Mouse (Mus musculus) heart, postnatal 0 days (tissue): ENCODE measurements around the gene Nrxn3. TPM values are rescaled to one million over a fixed set of nuclear protein-coding genes. Genes with fewer than 3 reads are reported as not detected.

Source experiments
- ATAC-seq: fragments of 200-750 bp; cut with Nextera tagmentation; 2 replicates; pipeline ENCODE4 v1.8.0; 2017; ENCODE audit warnings: low read depth, moderate number of reproducible peaks, moderate library complexity; ENCODE audit not compliant: insufficient read depth
- DNase-seq: peaks from one replicate; pipeline ENCODE4 v3.0.0-alpha.2; 2016; ENCODE audit warnings: low spot score
- H3K27ac ChIP-seq: fragments of 300-500 bp; sonication (generic); 2 replicates; pipeline ENCODE4 v1.5.1; 2014; ENCODE audit warnings: low read depth, mild to moderate bottlenecking
- H3K27me3 ChIP-seq: fragments of 300-500 bp; sonication (generic); 2 replicates; pipeline ENCODE4 v1.6.1; 2014; ENCODE audit warnings: low read length, mixed read lengths; ENCODE audit not compliant: control insufficient read depth, insufficient read depth
- H3K36me3 ChIP-seq: fragments of 300-500 bp; sonication (generic); replicated peaks from 2 replicates; pipeline ENCODE4 v1.6.1; 2014; ENCODE audit warnings: low read length, mixed read lengths; ENCODE audit not compliant: control insufficient read depth, insufficient read depth
- H3K4me1 ChIP-seq: fragments of 300-500 bp; sonication (generic); 2 replicates; pipeline ENCODE4 v1.6.1; 2014; ENCODE audit warnings: antibody characterized with exemption; ENCODE audit not compliant: control insufficient read depth, insufficient read depth
- H3K4me2 ChIP-seq: fragments of 300-500 bp; sonication (generic); 2 replicates; pipeline ENCODE4 v1.6.1; 2014; ENCODE audit warnings: low read depth, mild to moderate bottlenecking, low read length, moderate library complexity
- H3K4me3 ChIP-seq: fragments of 300-500 bp; sonication (generic); 2 replicates; pipeline ENCODE4 v1.5.1; 2014; ENCODE audit warnings: low read depth, low read length
- H3K9ac ChIP-seq: fragments of 300-500 bp; sonication (generic); replicated peaks from 2 replicates; pipeline ENCODE4 v1.6.1; 2014; ENCODE audit warnings: low read depth, low read length, mixed read lengths
- H3K9me3 ChIP-seq: fragments of 300-500 bp; sonication (generic); replicated peaks from 2 replicates; pipeline ENCODE4 v1.6.1; 2016; ENCODE audit warnings: low read length; ENCODE audit not compliant: control insufficient read depth
- CTCF ChIP-seq: IDR thresholded peaks from 2 replicates; pipeline ENCODE4 v1.5.1; 2016; ENCODE audit warnings: antibody characterized with exemption, control low read depth, low read depth
- EP300 ChIP-seq: IDR thresholded peaks from 2 replicates; pipeline ENCODE4 v1.6.1; 2016; ENCODE audit warnings: antibody characterized with exemption, low read depth
- WGBS: fragments of 180-500 bp; shearing (Covaris S2); extraction: QIAGEN DNeasy Blood & Tissue Kit; methylation state at CpG from one replicate; pipeline ENCODE4 v1.1.7; 2014; 5-methylcytosine and 5-hydroxymethylcytosine counted together
- polyA plus RNA-seq: library from polyadenylated mRNA; unstranded; fragments of >200 nt; fragmentation: Nextera tagmentation; extraction: Ambion mirVana; gene quantifications from 2 replicates; pipeline ENCODE4 v1.2.1, GENCODE M21; 2015
- total RNA-seq: library from RNA; depleted of rRNA; stranded (reverse); fragments of >200 nt; gene quantifications from 2 replicates; pipeline ENCODE4 v1.2.3, GENCODE M21; 2014; ENCODE audit warnings: low replicate concordance

Nrxn3 gene
- total and polyA plus RNA-seq, 2 experiments from 2014 or later: 1.0 to 1.8 TPM

DNA sequence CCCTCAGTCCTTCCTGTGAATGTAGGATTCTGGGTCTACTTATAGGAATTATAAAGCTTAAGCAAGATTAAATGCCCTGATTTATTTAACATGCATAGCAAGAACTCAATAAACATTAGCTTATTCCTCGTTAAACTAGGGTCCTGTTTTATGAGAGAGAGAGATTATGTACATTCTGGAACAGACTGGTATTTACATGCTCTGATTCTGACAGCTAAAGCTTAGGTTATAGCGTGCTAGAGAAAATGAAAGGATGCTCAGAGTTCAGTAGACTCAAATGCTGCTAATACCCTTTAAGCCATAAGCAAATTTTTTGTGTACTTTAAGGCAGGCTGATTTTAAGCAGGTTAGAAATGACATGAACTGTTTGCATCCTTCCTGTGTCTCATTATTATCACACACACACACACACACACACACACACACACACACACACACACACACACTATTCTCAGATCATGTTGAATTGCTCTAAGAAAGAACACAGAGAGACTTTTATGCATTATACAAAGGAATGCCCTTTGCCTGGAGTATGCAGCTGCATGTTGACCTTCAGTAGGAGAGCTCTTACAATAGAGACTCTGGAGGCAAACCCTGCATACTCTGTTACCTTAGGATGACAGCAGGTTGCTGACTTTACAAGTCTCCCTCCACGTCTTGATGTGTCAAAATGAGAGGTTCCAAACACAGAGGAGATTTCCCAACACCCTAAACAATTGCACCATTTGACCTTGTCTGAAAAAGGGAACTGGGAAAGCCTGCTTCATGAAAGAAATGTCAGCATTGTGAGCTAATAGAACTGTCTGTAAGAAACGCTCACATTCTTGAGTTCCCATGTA lies 568.3 kb downstream of the Nrxn3 start:
- no peak for TF ChIP-seq EP300
- no peak for TF ChIP-seq CTCF
- Histone ChIP-seq H3K27ac (no peak overlapping the region), H3K9ac (no peak overlapping the region), H3K27me3 (no peaks in the 10 kb centered on the region), H3K9me3 (no peaks in the 10 kb centered on the region), H3K36me3 (no peaks in the 10 kb centered on the region), H3K4me1 (no peaks in the 10 kb centered on the region), H3K4me2 (no peak overlapping the region), H3K4me3 (no peak overlapping the region)
- WGBS: 51% methylated on average over 4 of the region's 4 CpGs
- no peak for DNase-seq
- ATAC-seq: no peak

DNA sequence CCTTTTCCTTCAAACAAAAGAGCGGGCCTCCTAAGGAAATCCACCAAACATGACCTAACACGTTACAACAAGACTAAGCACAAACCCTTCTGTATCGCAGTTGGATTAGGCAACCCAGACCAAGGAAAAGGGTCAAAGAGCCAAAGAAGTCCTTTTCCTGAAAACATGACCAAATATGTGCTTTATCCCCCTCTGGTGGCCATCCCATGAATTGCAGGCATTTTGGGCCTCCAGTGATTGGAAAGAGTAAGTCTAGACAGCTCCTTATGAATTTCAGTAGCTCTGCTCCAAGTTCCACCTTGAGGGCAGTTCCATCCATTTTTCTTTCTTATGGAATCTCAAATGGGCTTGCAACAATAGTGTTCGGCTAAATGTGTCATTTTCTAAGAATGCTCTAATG lies 579.3 kb downstream of the Nrxn3 start:
- Histone ChIP-seq H3K4me1 (no peaks in the 10 kb centered on the region), H3K9ac (no peak overlapping the region), H3K36me3 (no peaks in the 10 kb centered on the region), H3K4me3 (no peak overlapping the region), H3K9me3 (no peaks in the 10 kb centered on the region), H3K27me3 (no peaks in the 10 kb centered on the region), H3K4me2 (no peak overlapping the region), H3K27ac (no peak overlapping the region)
- TF ChIP-seq CTCF (peak; percentile 84), EP300 (no peak)
- 34% methylated on average over 4 of the region's 4 CpGs for WGBS
- DNase-seq (peak; percentile 9), ATAC-seq (no peak)

DNA sequence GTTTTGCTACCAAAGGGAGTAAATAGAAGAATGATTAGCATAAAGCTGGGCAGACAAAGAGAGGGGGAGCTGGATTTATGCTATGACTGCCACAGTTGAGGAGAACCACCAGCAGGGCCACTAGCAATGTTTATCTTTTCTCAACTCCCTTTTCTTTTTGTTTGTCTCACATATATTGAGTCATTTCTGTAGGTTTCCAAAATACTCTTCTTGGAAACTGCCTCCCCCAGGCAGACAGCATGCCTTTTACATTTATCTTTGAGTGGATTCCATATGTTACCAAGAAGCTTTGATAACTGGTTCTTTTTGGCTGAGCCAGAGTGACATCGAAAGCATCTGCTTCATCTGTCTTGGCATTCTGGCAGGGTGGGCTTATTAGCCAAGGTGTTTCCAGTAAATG lies 587.5 kb downstream of the Nrxn3 start:
- Histone ChIP-seq H3K4me2 (no peak overlapping the region), H3K9me3 (no peaks in the 10 kb centered on the region), H3K27ac (no peak overlapping the region), H3K9ac (no peak overlapping the region), H3K36me3 (no peaks in the 10 kb centered on the region), H3K4me1 (no peaks in the 10 kb centered on the region), H3K4me3 (no peak overlapping the region), H3K27me3 (no peaks in the 10 kb centered on the region)
- no peak for TF ChIP-seq EP300
- TF ChIP-seq CTCF: no peak
- ATAC-seq (no peak), DNase-seq (no peak)
- WGBS: 79% methylated on average over 1 of the region's 1 CpGs

DNA sequence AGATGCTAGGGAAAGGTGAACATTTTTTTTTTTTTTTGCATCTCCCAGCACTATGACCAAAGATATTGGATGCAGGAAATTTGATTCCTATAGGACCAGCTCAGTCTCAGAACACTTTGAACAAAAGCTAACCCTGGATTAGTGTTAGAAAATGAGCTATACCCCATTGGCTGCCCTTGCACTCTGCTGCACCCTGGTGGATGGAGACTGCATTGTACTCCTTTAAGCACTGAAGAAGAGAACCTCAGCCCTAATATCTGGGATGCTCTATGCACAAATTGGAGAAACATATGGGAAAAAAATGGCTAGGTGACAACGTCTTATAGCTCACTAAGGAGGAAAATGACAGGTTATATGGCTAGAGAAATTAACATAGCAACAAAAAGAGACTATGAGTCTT lies 589.9 kb downstream of the Nrxn3 start:
- no peak for TF ChIP-seq EP300
- peak; percentile 49 for TF ChIP-seq CTCF
- no peak overlapping the region for H3K9ac ChIP-seq
- WGBS: 17% methylated on average over 1 of the region's 1 CpGs
- ATAC-seq (no peak), DNase-seq (no peak)
- no peak overlapping the region for H3K4me2 ChIP-seq
- H3K27ac ChIP-seq: no peak overlapping the region
- no peaks in the 10 kb centered on the region for H3K36me3 ChIP-seq
- H3K4me1 ChIP-seq: no peaks in the 10 kb centered on the region
- no peaks in the 10 kb centered on the region for H3K9me3 ChIP-seq
- H3K4me3 ChIP-seq: no peak overlapping the region
- H3K27me3 ChIP-seq: no peaks in the 10 kb centered on the region

DNA sequence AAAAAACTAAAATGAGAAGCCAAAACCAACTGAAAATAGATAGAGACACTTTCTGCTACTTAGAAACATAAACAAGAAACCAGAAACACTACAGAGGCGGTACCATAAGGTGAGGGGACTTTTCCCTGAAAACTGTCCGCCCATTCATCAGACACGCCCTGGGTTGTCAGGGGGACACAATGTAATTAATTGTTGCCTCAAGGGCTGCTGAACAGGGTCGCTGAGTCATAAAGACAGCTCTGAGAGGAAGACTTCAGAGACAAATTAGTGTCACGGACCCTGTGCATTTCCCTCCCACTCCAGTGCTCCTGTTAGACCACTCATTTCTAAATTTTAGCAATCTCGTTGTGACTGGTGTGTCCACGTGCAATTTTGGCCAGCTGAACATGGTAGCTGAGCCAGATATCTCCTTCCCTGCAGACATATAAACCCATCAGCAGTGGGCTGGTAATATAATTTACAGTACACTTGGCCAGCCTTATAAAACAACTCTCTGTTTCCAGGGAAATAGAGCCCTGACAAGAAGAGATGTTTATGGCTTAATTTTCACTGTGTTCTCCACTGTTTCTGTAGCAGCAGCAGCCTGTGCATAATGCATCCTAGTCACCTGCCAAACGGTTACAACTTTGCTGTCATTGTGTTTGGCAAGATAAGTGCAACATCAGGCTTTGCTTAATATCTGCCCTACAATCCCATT lies 603.3 kb downstream of the Nrxn3 start:
- ATAC-seq (no peak), DNase-seq (no peak)
- TF ChIP-seq EP300: no peak
- no peak for TF ChIP-seq CTCF
- H3K27me3 ChIP-seq: no peaks in the 10 kb centered on the region
- H3K9me3 ChIP-seq: no peaks in the 10 kb centered on the region
- H3K4me3 ChIP-seq: no peak overlapping the region
- no peaks in the 10 kb centered on the region for H3K36me3 ChIP-seq
- H3K9ac ChIP-seq: no peak overlapping the region
- no peaks in the 10 kb centered on the region for H3K4me1 ChIP-seq
- no peak overlapping the region for H3K27ac ChIP-seq
- WGBS: 55% methylated on average over 8 of the region's 8 CpGs
- H3K4me2 ChIP-seq: no peak overlapping the region
